Mouse (Mus musculus) small intestine, adult 2 months (tissue): ENCODE measurements around the gene Wwox. TPM values are rescaled to one million over a fixed set of nuclear protein-coding genes. Genes with fewer than 3 reads are reported as not detected.

Experiments
- H3K27ac ChIP-seq: fragments of 200-500 bp; 2 replicates; pipeline ENCODE4 v1.5.1; 2012; ENCODE audit warnings: low read depth, low read length, control low read depth, inconsistent platforms; ENCODE audit not compliant: insufficient read depth
- H3K27me3 ChIP-seq: fragments of 200-500 bp; 2 replicates; pipeline ENCODE4 v1.6.1; 2012; ENCODE audit warnings: mild to moderate bottlenecking, moderate library complexity, low read length, inconsistent platforms; ENCODE audit not compliant: control insufficient read depth, insufficient read depth
- H3K36me3 ChIP-seq: fragments of 200-500 bp; 2 replicates; pipeline ENCODE4 v1.6.1; 2012; ENCODE audit warnings: mild to moderate bottlenecking, low read length, control low read depth, inconsistent platforms; ENCODE audit not compliant: control insufficient read depth, insufficient read depth
- H3K4me1 ChIP-seq: fragments of 200-500 bp; 2 replicates; pipeline ENCODE4 v1.6.1; 2012; ENCODE audit warnings: low read length, inconsistent platforms, mixed read lengths; ENCODE audit not compliant: control insufficient read depth, insufficient read depth, insufficient read length
- H3K4me3 ChIP-seq: fragments of 200-500 bp; 2 replicates; pipeline ENCODE4 v1.5.1; 2012; ENCODE audit warnings: low read depth, mild to moderate bottlenecking, control low read depth, inconsistent platforms, low read length, moderate library complexity
- CTCF ChIP-seq: fragments of 200-500 bp; IDR thresholded peaks from 2 replicates; pipeline ENCODE4 v1.5.1; 2012; ENCODE audit warnings: low read depth, mild to moderate bottlenecking, control low read depth, inconsistent platforms, low read length, moderate library complexity, mixed read lengths; ENCODE audit not compliant: insufficient replicate concordance, insufficient read length; ENCODE audit errors: extremely low read depth
- POLR2A ChIP-seq: fragments of 200-500 bp; IDR thresholded peaks from 2 replicates; pipeline ENCODE4 v1.6.1; 2012; ENCODE audit warnings: low read depth, mild to moderate bottlenecking, control low read depth, inconsistent platforms, low read length, moderate library complexity
- WGBS: fragments of 180-500 bp; shearing (Covaris S2); methylation state at CpG from one replicate; pipeline ENCODE4 v1.1.7; 2018; 5-methylcytosine and 5-hydroxymethylcytosine counted together
- polyA plus RNA-seq: library from polyadenylated mRNA; depleted of rRNA; stranded (reverse); fragments of >200 nt; gene quantifications from 2 replicates; pipeline ENCODE4 v1.2.3, GENCODE M21; 2012

The Wwox gene
- polyA plus RNA-seq, 1 experiment: 6.0 TPM

GRCm38 (mm10) chr8:114418486-114418885, 21.0 kb upstream of the Wwox start:
- Histone ChIP-seq H3K27ac (no peak overlapping the region), H3K4me3 (no peak overlapping the region), H3K4me1 (no peaks in the 10 kb centered on the region), H3K27me3 (no peaks in the 10 kb centered on the region), H3K36me3 (no peaks in the 10 kb centered on the region)
- WGBS: 36% methylated on average over 5 of the region's 5 CpGs
- no peak for TF ChIP-seq CTCF
- TF ChIP-seq POLR2A: no peak

- Histone ChIP-seq H3K4me3 (no peak overlapping the region), H3K27ac (no peak overlapping the region), H3K4me1 (no peaks in the 10 kb centered on the region), H3K27me3 (no peaks in the 10 kb centered on the region), H3K36me3 (no peaks in the 10 kb centered on the region)
- WGBS: 49% methylated on average over 6 of the region's 6 CpGs
- TF ChIP-seq POLR2A: no peak
- TF ChIP-seq CTCF: no peak
These were observed 20.6 kb upstream of the Wwox start for GRCm38 (mm10) chr8:114418904-114419303.

GRCm38 (mm10) chr8:114421544-114421943, 17.9 kb upstream of the Wwox start:
- H3K4me3 ChIP-seq: no peak overlapping the region
- no peaks in the 10 kb centered on the region for H3K27me3 ChIP-seq
- no peaks in the 10 kb centered on the region for H3K4me1 ChIP-seq
- H3K27ac ChIP-seq: no peak overlapping the region
- TF ChIP-seq CTCF: no peak
- no peak for TF ChIP-seq POLR2A
- 67% methylated on average over 4 of the region's 4 CpGs for WGBS
- H3K36me3 ChIP-seq: no peaks in the 10 kb centered on the region

GRCm38 (mm10) chr8:114438236-114438635, 1.2 kb upstream of the Wwox start:
- Histone ChIP-seq H3K4me1 (peaks cover 2% of the 10 kb centered on the region; the same call in 1 of the 2 replicates), H3K27ac (no peak overlapping the region), H3K4me3 (no peak overlapping the region), H3K36me3 (no peaks in the 10 kb centered on the region), H3K27me3 (no peaks in the 10 kb centered on the region)
- TF ChIP-seq POLR2A: no peak
- peak; percentile 90; the same call in 1 of the 2 replicates for TF ChIP-seq CTCF
- WGBS: 2% methylated on average over 6 of the region's 6 CpGs

- no peaks in the 10 kb centered on the region for H3K27me3 ChIP-seq
These were observed 742 bp downstream of the Wwox start for GRCm38 (mm10) chr8:114440205-114440589.

GRCm38 (mm10) chr8:114441616-114442015, 2.2 kb downstream of the Wwox start:
- no peak overlapping the region for H3K4me3 ChIP-seq
- 64% methylated on average over 4 of the region's 4 CpGs for WGBS
- H3K27ac ChIP-seq: no peak overlapping the region
- H3K36me3 ChIP-seq: peaks cover 7% of the 10 kb centered on the region
- H3K4me1 ChIP-seq: peaks cover 2% of the 10 kb centered on the region; the same call in 1 of the 2 replicates
- H3K27me3 ChIP-seq: no peaks in the 10 kb centered on the region
- TF ChIP-seq POLR2A (no peak), CTCF (peak; percentile 60; the same call in 1 of the 2 replicates)

More at GRCm38 (mm10) chr8:114440205-114440589, 742 bp downstream of the Wwox start:
- TF ChIP-seq CTCF (no peak), POLR2A (no peak)
- Histone ChIP-seq H3K4me3 (peak overlapping the region; percentile 71), H3K36me3 (peaks cover 3% of the 10 kb centered on the region; the same call in 1 of the 2 replicates), H3K27ac (no peak overlapping the region), H3K4me1 (peaks cover 2% of the 10 kb centered on the region; the same call in 1 of the 2 replicates)
- WGBS: 12% methylated on average over 5 of the region's 5 CpGs

GRCm38 (mm10) chr8:114446884-114447283, 7.4 kb downstream of the Wwox start:
- WGBS: 86% methylated on average over 7 of the region's 7 CpGs
- no peak overlapping the region for H3K4me3 ChIP-seq
- peaks cover 20% of the 10 kb centered on the region for H3K36me3 ChIP-seq
- TF ChIP-seq POLR2A (no peak), CTCF (no peak)
- H3K4me1 ChIP-seq: no peaks in the 10 kb centered on the region
- H3K27me3 ChIP-seq: no peaks in the 10 kb centered on the region
- no peak overlapping the region for H3K27ac ChIP-seq
